Mouse (Mus musculus): ENCODE data around the gene Rapgef4. TPM values are rescaled to one million over a fixed set of nuclear protein-coding genes. Genes with fewer than 3 reads are reported as not detected.

Gene Rapgef4
- polyA plus RNA-seq, 1 experiment from 2014 or later = 28.4 TPM

GRCm38 (mm10) chr2:72179600-72180301 is 198.7 kb downstream of the Rapgef4 start:
- Histone ChIP-seq H3K4me3 (replicated peaks; ENCODE audit: low read length) (no peak overlapping the region), H3K36me3 (replicated peaks; ENCODE audit: control insufficient read depth, insufficient read depth) (no peaks in the 10 kb centered on the region), H3K9me3 (ENCODE audit: control insufficient read depth, low read length) (no peaks in the 10 kb centered on the region), H3K27me3 (ENCODE audit: control insufficient read depth, insufficient read depth, low read length) (no peaks in the 10 kb centered on the region), H3K4me1 (replicated peaks; ENCODE audit: control insufficient read depth, insufficient read depth, low read length) (peaks cover 11% of the 10 kb centered on the region), H3K27ac (no peak overlapping the region), H3K9ac (no peak overlapping the region), H3K4me2 (replicated peaks) (no peak overlapping the region)
- DNase-seq (ENCODE audit: low spot score) = no peak
- 92% methylated on average over 15 of the region's 15 CpGs for WGBS
- no peak for ATAC-seq (ENCODE audit: low FRiP score)

GRCm38 (mm10) chr2:72181443-72181842 is 200.4 kb downstream of the Rapgef4 start:
- H3K9ac ChIP-seq = no peak overlapping the region
- H3K27me3 ChIP-seq (ENCODE audit: control insufficient read depth, insufficient read depth, low read length) = no peaks in the 10 kb centered on the region
- no peaks in the 10 kb centered on the region for H3K36me3 ChIP-seq (replicated peaks; ENCODE audit: control insufficient read depth, insufficient read depth)
- WGBS = 59% methylated on average over 2 of the region's 2 CpGs
- H3K4me1 ChIP-seq (replicated peaks; ENCODE audit: control insufficient read depth, insufficient read depth, low read length) = 0 out of 2 replicates have a peak, but pooled peaks cover 7% of the 10 kb centered on the region
- no peak overlapping the region for H3K27ac ChIP-seq
- H3K4me3 ChIP-seq (replicated peaks; ENCODE audit: low read length) = no peak overlapping the region
- DNase-seq (ENCODE audit: low spot score) = no peak
- no peak for ATAC-seq (ENCODE audit: low FRiP score)
- no peaks in the 10 kb centered on the region for H3K9me3 ChIP-seq (ENCODE audit: control insufficient read depth, low read length)
- H3K4me2 ChIP-seq (replicated peaks) = no peak overlapping the region

GRCm38 (mm10) chr2:72183751-72184150 is 202.7 kb downstream of the Rapgef4 start:
- Histone ChIP-seq H3K9ac (no peak overlapping the region), H3K27me3 (ENCODE audit: control insufficient read depth, insufficient read depth, low read length) (no peaks in the 10 kb centered on the region), H3K9me3 (ENCODE audit: control insufficient read depth, low read length) (no peaks in the 10 kb centered on the region), H3K36me3 (replicated peaks; ENCODE audit: control insufficient read depth, insufficient read depth) (no peaks in the 10 kb centered on the region), H3K4me1 (replicated peaks; ENCODE audit: control insufficient read depth, insufficient read depth, low read length) (0 out of 2 replicates have a peak, but pooled peaks cover 4% of the 10 kb centered on the region), H3K4me2 (replicated peaks) (no peak overlapping the region), H3K27ac (no peak overlapping the region), H3K4me3 (replicated peaks; ENCODE audit: low read length) (no peak overlapping the region)
- ATAC-seq (ENCODE audit: low FRiP score) = no peak
- WGBS = 69% methylated on average over 3 of the region's 3 CpGs
- DNase-seq (ENCODE audit: low spot score) = no peak

GRCm38 (mm10) chr2:72196190-72196965 is 215.3 kb downstream of the Rapgef4 start:
- H3K9ac ChIP-seq = no peak overlapping the region
- H3K9me3 ChIP-seq (ENCODE audit: control insufficient read depth, low read length) = 0 out of 2 replicates have a peak, but pooled peaks cover 2% of the 10 kb centered on the region
- 77% methylated on average over 6 of the region's 6 CpGs for WGBS
- H3K36me3 ChIP-seq (replicated peaks; ENCODE audit: control insufficient read depth, insufficient read depth) = peaks cover 8% of the 10 kb centered on the region; the same call in 1 of the 2 replicates
- no peak overlapping the region for H3K4me3 ChIP-seq (replicated peaks; ENCODE audit: low read length)
- DNase-seq (ENCODE audit: low spot score) = no peak
- no peak for ATAC-seq (ENCODE audit: low FRiP score)
- H3K27me3 ChIP-seq (ENCODE audit: control insufficient read depth, insufficient read depth, low read length) = no peaks in the 10 kb centered on the region
- no peak overlapping the region for H3K27ac ChIP-seq
- H3K4me2 ChIP-seq (replicated peaks) = no peak overlapping the region
- H3K4me1 ChIP-seq (replicated peaks; ENCODE audit: control insufficient read depth, insufficient read depth, low read length) = no peaks in the 10 kb centered on the region

- 47% methylated on average over 3 of the region's 3 CpGs for WGBS
- H3K4me2 ChIP-seq (replicated peaks) = no peak overlapping the region
- no peak overlapping the region for H3K4me3 ChIP-seq (replicated peaks; ENCODE audit: low read length)
- DNase-seq (ENCODE audit: low spot score) = no peak
- H3K27me3 ChIP-seq (ENCODE audit: control insufficient read depth, insufficient read depth, low read length) = no peaks in the 10 kb centered on the region
- H3K4me1 ChIP-seq (replicated peaks; ENCODE audit: control insufficient read depth, insufficient read depth, low read length) = no peaks in the 10 kb centered on the region
- no peak overlapping the region for H3K27ac ChIP-seq
- ATAC-seq (ENCODE audit: low FRiP score) = no peak
- H3K36me3 ChIP-seq (replicated peaks; ENCODE audit: control insufficient read depth, insufficient read depth) = peaks cover 8% of the 10 kb centered on the region; the same call in 1 of the 2 replicates
- H3K9me3 ChIP-seq (ENCODE audit: control insufficient read depth, low read length) = no peaks in the 10 kb centered on the region
- no peak overlapping the region for H3K9ac ChIP-seq
These were observed 216.0 kb downstream of the Rapgef4 start for GRCm38 (mm10) chr2:72197026-72197425.

GRCm38 (mm10) chr2:72199451-72199850 is 218.4 kb downstream of the Rapgef4 start:
- no peak for ATAC-seq (ENCODE audit: low FRiP score)
- no peak overlapping the region for H3K27ac ChIP-seq
- no peak overlapping the region for H3K9ac ChIP-seq
- DNase-seq (ENCODE audit: low spot score) = no peak
- no peaks in the 10 kb centered on the region for H3K4me1 ChIP-seq (replicated peaks; ENCODE audit: control insufficient read depth, insufficient read depth, low read length)
- H3K4me2 ChIP-seq (replicated peaks) = no peak overlapping the region
- H3K36me3 ChIP-seq (replicated peaks; ENCODE audit: control insufficient read depth, insufficient read depth) = peaks cover 8% of the 10 kb centered on the region; the same call in 1 of the 2 replicates
- no peaks in the 10 kb centered on the region for H3K9me3 ChIP-seq (ENCODE audit: control insufficient read depth, low read length)
- 92% methylated on average over 2 of the region's 2 CpGs for WGBS
- no peak overlapping the region for H3K4me3 ChIP-seq (replicated peaks; ENCODE audit: low read length)
- H3K27me3 ChIP-seq (ENCODE audit: control insufficient read depth, insufficient read depth, low read length) = no peaks in the 10 kb centered on the region

GRCm38 (mm10) chr2:72201506-72201905 is 220.5 kb downstream of the Rapgef4 start:
- H3K9ac ChIP-seq = no peak overlapping the region
- H3K4me1 ChIP-seq (replicated peaks; ENCODE audit: control insufficient read depth, insufficient read depth, low read length) = no peaks in the 10 kb centered on the region
- H3K4me2 ChIP-seq (replicated peaks) = no peak overlapping the region
- no peaks in the 10 kb centered on the region for H3K36me3 ChIP-seq (replicated peaks; ENCODE audit: control insufficient read depth, insufficient read depth)
- 62% methylated on average over 9 of the region's 9 CpGs for WGBS
- H3K9me3 ChIP-seq (ENCODE audit: control insufficient read depth, low read length) = no peaks in the 10 kb centered on the region
- DNase-seq (ENCODE audit: low spot score) = no peak
- no peak overlapping the region for H3K4me3 ChIP-seq (replicated peaks; ENCODE audit: low read length)
- ATAC-seq (ENCODE audit: low FRiP score) = no peak
- H3K27ac ChIP-seq = no peak overlapping the region
- H3K27me3 ChIP-seq (ENCODE audit: control insufficient read depth, insufficient read depth, low read length) = no peaks in the 10 kb centered on the region

- ATAC-seq (ENCODE audit: low FRiP score) (no peak), DNase-seq (ENCODE audit: low spot score) (no peak)
- H3K9me3 ChIP-seq (ENCODE audit: control insufficient read depth, low read length) = no peaks in the 10 kb centered on the region
- WGBS = 85% methylated on average over 6 of the region's 6 CpGs
- no peak overlapping the region for H3K4me3 ChIP-seq (replicated peaks; ENCODE audit: low read length)
- no peak overlapping the region for H3K4me2 ChIP-seq (replicated peaks)
- no peaks in the 10 kb centered on the region for H3K27me3 ChIP-seq (ENCODE audit: control insufficient read depth, insufficient read depth, low read length)
- H3K27ac ChIP-seq = no peak overlapping the region
- H3K9ac ChIP-seq = no peak overlapping the region
- no peaks in the 10 kb centered on the region for H3K4me1 ChIP-seq (replicated peaks; ENCODE audit: control insufficient read depth, insufficient read depth, low read length)
- H3K36me3 ChIP-seq (replicated peaks; ENCODE audit: control insufficient read depth, insufficient read depth) = no peaks in the 10 kb centered on the region; the same call in 1 of the 2 replicates
These were observed 221.2 kb downstream of the Rapgef4 start for GRCm38 (mm10) chr2:72202252-72202651.

GRCm38 (mm10) chr2:72203609-72204008 is 222.6 kb downstream of the Rapgef4 start:
- peak; percentile 55; the same call in 1 of the 2 replicates for ATAC-seq (ENCODE audit: low FRiP score)
- peak; percentile 82 for DNase-seq (ENCODE audit: low spot score)
- peak overlapping the region; percentile 29 for H3K4me2 ChIP-seq (replicated peaks)
- H3K27me3 ChIP-seq (ENCODE audit: control insufficient read depth, insufficient read depth, low read length) = no peaks in the 10 kb centered on the region
- 8% methylated on average over 5 of the region's 5 CpGs for WGBS
- no peak overlapping the region for H3K9ac ChIP-seq
- no peaks in the 10 kb centered on the region for H3K4me1 ChIP-seq (replicated peaks; ENCODE audit: control insufficient read depth, insufficient read depth, low read length)
- no peak overlapping the region for H3K27ac ChIP-seq
- no peaks in the 10 kb centered on the region for H3K9me3 ChIP-seq (ENCODE audit: control insufficient read depth, low read length)
- no peaks in the 10 kb centered on the region; the same call in 1 of the 2 replicates for H3K36me3 ChIP-seq (replicated peaks; ENCODE audit: control insufficient read depth, insufficient read depth)
- H3K4me3 ChIP-seq (replicated peaks; ENCODE audit: low read length) = no peak overlapping the region

Measured in hindbrain, embryonic 14.5 days (tissue).